Mouse (Mus musculus) urinary bladder, postnatal 10 days (tissue): ENCODE results near the gene Dydc1.

Source experiments
- DNase-seq: peaks from one replicate; pipeline ENCODE4 v3.0.0; 2022; ENCODE audit warnings: low spot score

The Dydc1 gene

DNA sequence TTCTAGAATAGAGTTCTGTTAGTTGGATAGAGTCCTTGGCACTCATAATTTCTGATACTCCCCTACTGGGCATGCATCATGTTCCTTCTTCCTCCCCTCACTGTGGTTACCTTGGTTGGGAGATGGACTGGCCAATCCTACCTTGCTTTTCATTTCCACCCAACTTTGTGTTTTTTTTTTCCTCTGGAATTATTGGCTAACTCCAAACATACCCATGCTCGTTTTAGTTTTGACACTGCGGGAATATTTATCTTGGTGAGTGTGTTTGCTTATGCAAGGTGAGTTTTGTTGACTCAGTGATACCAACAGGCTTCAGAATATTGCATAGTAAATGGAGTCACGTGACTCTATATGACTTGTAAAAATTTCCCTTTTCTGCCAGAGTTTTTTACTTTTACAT lies 28.0 kb downstream of the Dydc1 start:
- no peak for DNase-seq

GRCm38 (mm10) chr14:41101242-41101641 lies 28.5 kb downstream of the Dydc1 start:
- no peak for DNase-seq

- no peak for DNase-seq
Measured at GRCm38 (mm10) chr14:41102269-41102668, 29.6 kb downstream of the Dydc1 start.

DNA sequence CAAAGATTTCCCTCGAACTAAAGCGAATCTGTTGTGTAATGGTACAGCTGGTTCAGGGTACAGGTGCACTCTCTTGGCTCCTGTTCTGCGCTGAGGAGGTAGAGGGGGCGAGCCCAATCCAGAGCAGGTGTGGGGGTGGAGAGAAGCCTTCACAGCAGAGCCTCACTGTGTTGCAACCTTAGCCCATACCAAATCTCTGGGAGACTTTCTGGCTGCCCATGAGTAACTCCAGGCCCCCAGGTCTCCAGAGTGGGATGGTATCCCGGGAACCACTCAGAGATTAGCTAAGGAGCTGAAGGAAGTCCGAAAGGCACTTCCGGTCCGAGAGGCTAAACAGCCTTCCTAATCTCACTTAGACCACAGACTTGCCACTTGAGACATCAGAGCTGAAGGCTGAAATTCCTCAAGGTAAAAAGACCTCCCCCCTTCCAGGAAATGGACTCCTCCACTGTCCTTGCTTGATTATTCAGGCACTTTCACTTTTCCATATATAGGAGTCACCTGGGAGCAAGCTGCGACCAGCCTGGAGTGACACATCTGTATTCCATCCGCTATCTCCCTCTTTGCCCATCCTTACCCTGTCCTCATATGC lies 32.2 kb downstream of the Dydc1 start, which contains the start of gene Mat1a:
Gene Mat1a (plus strand): TSS at position 183 of the 592 bp plus-strand sequence.
- no peak for DNase-seq

GRCm38 (mm10) chr14:41111031-41111668 lies 38.4 kb downstream of the Dydc1 start:
- no peak for DNase-seq

GRCm38 (mm10) chr14:41112944-41113343 lies 40.2 kb downstream of the Dydc1 start:
- no peak for DNase-seq

- DNase-seq: no peak
Measured at GRCm38 (mm10) chr14:41116271-41116670, 43.6 kb downstream of the Dydc1 start.

- no peak for DNase-seq
Measured at GRCm38 (mm10) chr14:41124683-41125082, 52.0 kb downstream of the Dydc1 start.

GRCm38 (mm10) chr14:41127997-41128396 lies 55.3 kb downstream of the Dydc1 start:
- no peak for DNase-seq

GRCm38 (mm10) chr14:41131540-41131939 lies 58.8 kb downstream of the Dydc1 start, which contains the start of gene Sftpa1:
Gene Sftpa1, plus strand, starts transcription at chr14:41131782.
- no peak for DNase-seq

- no peak for DNase-seq
Measured at GRCm38 (mm10) chr14:41137006-41137405, 64.3 kb downstream of the Dydc1 start.

DNA sequence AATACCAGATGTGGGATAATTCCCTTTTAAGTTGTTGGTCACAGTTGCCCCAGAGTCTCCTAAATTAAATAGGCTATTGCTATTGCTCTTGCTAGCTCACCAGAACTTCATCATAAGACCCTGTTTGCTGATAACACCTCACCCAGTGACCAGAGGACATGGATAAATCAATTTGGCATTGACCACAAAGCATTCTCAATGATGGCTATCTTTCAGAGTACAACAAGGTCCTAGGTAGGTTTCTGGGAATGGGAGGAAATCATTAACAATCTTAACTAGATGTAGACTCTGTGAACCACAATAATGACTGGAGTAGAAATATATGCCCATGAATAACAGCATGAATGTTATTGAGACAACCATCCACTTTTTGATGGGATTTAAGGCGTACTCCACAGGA lies 68.0 kb downstream of the Dydc1 start:
- no peak for DNase-seq
